Mouse (Mus musculus): Measurements from ENCODE around the gene Rhox7a. TPM values are rescaled to one million over a fixed set of nuclear protein-coding genes. Genes with fewer than 3 reads are reported as not detected.

Rhox7a gene
- polyA plus RNA-seq, 2 experiments = not detected

DNA sequence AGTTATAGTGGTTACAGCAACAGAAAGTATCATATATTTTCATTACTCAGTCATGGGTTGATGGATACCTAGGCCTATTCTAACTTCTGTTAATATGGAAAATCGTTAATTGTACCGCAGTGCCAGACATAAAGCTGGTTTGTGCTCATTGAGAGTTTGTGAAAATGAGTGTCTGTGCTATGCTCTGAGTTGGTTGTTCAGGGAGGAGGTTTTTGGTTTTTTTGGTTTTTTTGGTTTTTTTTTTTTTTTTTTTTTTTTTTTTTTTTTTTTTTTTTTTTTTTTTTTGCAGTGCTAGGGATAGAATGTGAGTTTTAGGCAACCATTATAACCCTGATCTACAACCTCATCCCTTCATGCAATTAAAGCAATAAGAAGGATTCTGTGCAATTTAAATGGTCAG, 40.2 kb downstream of the Rhox7a start:
- no peak overlapping the region for H3K9ac ChIP-seq (ENCODE audit: low read depth, low read length, severe bottlenecking)
- no peaks in the 10 kb centered on the region for H3K36me3 ChIP-seq (ENCODE audit: control insufficient read depth, insufficient read depth, low read length)
- H3K4me1 ChIP-seq (ENCODE audit: control insufficient read depth, insufficient read depth, low read length) = no peaks in the 10 kb centered on the region
- TF ChIP-seq POLR2A (IDR thresholded peaks at IDR 0.05; ENCODE audit: borderline replicate concordance, extremely low read depth, insufficient read depth, insufficient read length) = no peak
- H3K4me3 ChIP-seq (replicated peaks; ENCODE audit: low read length) = no peak overlapping the region
- ATAC-seq (ENCODE audit: low FRiP score, low read depth) (no peak), DNase-seq (ENCODE audit: low spot score) (no peak)
- 91% methylated on average over 2 of the region's 2 CpGs for WGBS
- H3K27ac ChIP-seq (replicated peaks; ENCODE audit: low read depth, low read length) = no peak overlapping the region
- no peaks in the 10 kb centered on the region for H3K27me3 ChIP-seq (ENCODE audit: control insufficient read depth, insufficient read depth, low read length)
- no peak overlapping the region for H3K4me2 ChIP-seq (replicated peaks; ENCODE audit: low read depth, low read length, severe bottlenecking)
- H3K9me3 ChIP-seq (ENCODE audit: control insufficient read depth, low read length) = no peaks in the 10 kb centered on the region

DNA sequence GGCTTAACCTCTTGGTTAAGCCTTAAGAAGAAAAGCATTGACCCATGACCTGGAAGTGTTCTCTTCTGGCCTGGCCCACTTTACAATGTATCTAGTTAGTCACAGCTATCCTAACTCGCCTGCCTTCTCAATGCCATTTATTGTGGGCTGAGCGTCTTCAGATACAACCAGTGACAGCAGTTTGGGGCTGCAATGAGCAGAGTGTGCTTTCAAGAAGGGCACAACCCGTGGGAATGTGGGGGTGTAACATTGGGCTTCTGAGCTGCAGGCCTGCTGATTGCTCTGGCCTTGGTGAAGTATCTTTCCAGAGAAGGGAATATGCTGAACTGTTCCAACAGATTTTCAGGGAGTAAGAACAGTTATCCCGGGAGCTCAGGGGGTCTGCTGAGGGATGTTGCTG, 47.4 kb downstream of the Rhox7a start, which contains the start of gene Rhox8:
Gene Rhox8 (minus strand): TSS at position 101 of the 400 bp plus-strand sequence.
- ATAC-seq (ENCODE audit: low FRiP score, low read depth) (no peak), DNase-seq (ENCODE audit: low spot score) (no peak)
- 72% methylated on average over 4 of the region's 4 CpGs for WGBS
- Histone ChIP-seq H3K27ac (replicated peaks; ENCODE audit: low read depth, low read length) (no peak within 1 kb of the TSS), H3K4me1 (ENCODE audit: control insufficient read depth, insufficient read depth, low read length) (no peaks in the 10 kb centered on the region), H3K9ac (ENCODE audit: low read depth, low read length, severe bottlenecking) (no peak within 1 kb of the TSS), H3K4me3 (replicated peaks; ENCODE audit: low read length) (no peak within 1 kb of the TSS), H3K36me3 (ENCODE audit: control insufficient read depth, insufficient read depth, low read length) (no peaks in the 10 kb centered on the region), H3K4me2 (replicated peaks; ENCODE audit: low read depth, low read length, severe bottlenecking) (no peak within 1 kb of the TSS), H3K9me3 (ENCODE audit: control insufficient read depth, low read length) (no peaks in the 10 kb centered on the region), H3K27me3 (ENCODE audit: control insufficient read depth, insufficient read depth, low read length) (no peaks in the 10 kb centered on the region)
- no peak for TF ChIP-seq POLR2A (IDR thresholded peaks at IDR 0.05; ENCODE audit: borderline replicate concordance, extremely low read depth, insufficient read depth, insufficient read length)

Other genes with a start within 250 kb of the Rhox7a start
- gene Rhox4f, start 224.0 kb upstream of the Rhox7a start, polyA plus RNA-seq (2012; rRNA removed) = not detected in 2 replicates
- gene Rhox4f, start 224.0 kb upstream of the Rhox7a start, polyA plus RNA-seq (2014; fragmentation: Nextera tagmentation; extraction: Ambion mirVana) = not detected in 2 replicates
- gene Rhox3g, start 203.1 kb upstream of the Rhox7a start, polyA plus RNA-seq (2012; rRNA removed) = not detected in 2 replicates
- not detected in 2 replicates for gene Rhox3g, start 203.1 kb upstream of the Rhox7a start, polyA plus RNA-seq (2014; fragmentation: Nextera tagmentation; extraction: Ambion mirVana)
- not detected in 2 replicates for gene Rhox2g, start 188.2 kb upstream of the Rhox7a start, polyA plus RNA-seq (2012; rRNA removed)
- not detected in 2 replicates for gene Rhox2g, start 188.2 kb upstream of the Rhox7a start, polyA plus RNA-seq (2014; fragmentation: Nextera tagmentation; extraction: Ambion mirVana)
- gene Rhox4g, start 180.4 kb upstream of the Rhox7a start, polyA plus RNA-seq (2012; rRNA removed) = not detected in 2 replicates
- not detected in 2 replicates for gene Rhox4g, start 180.4 kb upstream of the Rhox7a start, polyA plus RNA-seq (2014; fragmentation: Nextera tagmentation; extraction: Ambion mirVana)
- not detected in 2 replicates for gene Rhox3h, start 162.9 kb upstream of the Rhox7a start, polyA plus RNA-seq (2012; rRNA removed)
- not detected in 2 replicates for gene Rhox3h, start 162.9 kb upstream of the Rhox7a start, polyA plus RNA-seq (2014; fragmentation: Nextera tagmentation; extraction: Ambion mirVana)
- gene Rhox2h, start 158.4 kb upstream of the Rhox7a start, polyA plus RNA-seq (2012; rRNA removed) = not detected in 2 replicates
- gene Rhox2h, start 158.4 kb upstream of the Rhox7a start, polyA plus RNA-seq (2014; fragmentation: Nextera tagmentation; extraction: Ambion mirVana) = not detected in 2 replicates
- 1.0 and 1.5 TPM in 2 replicates for gene Rhox5, start 26.8 kb upstream of the Rhox7a start, polyA plus RNA-seq (2012; rRNA removed)
- 1.2 TPM in 1 of 2 replicates, not detected in the other for gene Rhox5, start 26.8 kb upstream of the Rhox7a start, polyA plus RNA-seq (2014; fragmentation: Nextera tagmentation; extraction: Ambion mirVana)
- 0.40 and 0.65 TPM in 2 replicates for gene Rhox6, start 4.8 kb upstream of the Rhox7a start, polyA plus RNA-seq (2012; rRNA removed)
- 0.74 and 0.80 TPM in 2 replicates for gene Rhox6, start 4.8 kb upstream of the Rhox7a start, polyA plus RNA-seq (2014; fragmentation: Nextera tagmentation; extraction: Ambion mirVana)
- not detected in 2 replicates for gene Rhox8, start 47.3 kb downstream of the Rhox7a start, polyA plus RNA-seq (2012; rRNA removed)
- not detected in 2 replicates for gene Rhox8, start 47.3 kb downstream of the Rhox7a start, polyA plus RNA-seq (2014; fragmentation: Nextera tagmentation; extraction: Ambion mirVana)
- gene Rhox7b, start 65.5 kb downstream of the Rhox7a start, polyA plus RNA-seq (2012; rRNA removed) = not detected in 2 replicates
- gene Rhox7b, start 65.5 kb downstream of the Rhox7a start, polyA plus RNA-seq (2014; fragmentation: Nextera tagmentation; extraction: Ambion mirVana) = not detected in 2 replicates
- gene Rhox9, start 70.1 kb downstream of the Rhox7a start, polyA plus RNA-seq (2012; rRNA removed) = 0.32 and 0.35 TPM in 2 replicates
- not detected in 2 replicates for gene Rhox9, start 70.1 kb downstream of the Rhox7a start, polyA plus RNA-seq (2014; fragmentation: Nextera tagmentation; extraction: Ambion mirVana)
- gene Btg1-ps1, start 187.1 kb downstream of the Rhox7a start, polyA plus RNA-seq (2012; rRNA removed) = not detected in 2 replicates
- gene Btg1-ps1, start 187.1 kb downstream of the Rhox7a start, polyA plus RNA-seq (2014; fragmentation: Nextera tagmentation; extraction: Ambion mirVana) = not detected in 2 replicates
- gene Btg1-ps2, start 211.4 kb downstream of the Rhox7a start, polyA plus RNA-seq (2012; rRNA removed) = not detected in 2 replicates
- gene Btg1-ps2, start 211.4 kb downstream of the Rhox7a start, polyA plus RNA-seq (2014; fragmentation: Nextera tagmentation; extraction: Ambion mirVana) = not detected in 2 replicates
- not detected in 2 replicates for gene Rhox10, start 234.8 kb downstream of the Rhox7a start, polyA plus RNA-seq (2012; rRNA removed)
- gene Rhox10, start 234.8 kb downstream of the Rhox7a start, polyA plus RNA-seq (2014; fragmentation: Nextera tagmentation; extraction: Ambion mirVana) = not detected in 2 replicates